Mouse (Mus musculus) lung, adult 2 months (tissue): Measurements from ENCODE around the gene Prrt1.
A peak's percentile ranks its signal among the peaks of the same experiment; 100 is the strongest.

Experiments
- CTCF ChIP-seq: fragments of 200-500 bp; IDR thresholded peaks from 2 replicates; pipeline ENCODE4 v1.5.1; 2011; ENCODE audit warnings: mild to moderate bottlenecking, low read length, control low read depth; ENCODE audit not compliant: insufficient read depth
- POLR2A ChIP-seq: fragments of 200-500 bp; IDR thresholded peaks from 2 replicates; pipeline ENCODE4 v1.6.1; 2011; ENCODE audit warnings: low read depth, mild to moderate bottlenecking, control low read depth, low read length, borderline replicate concordance; ENCODE audit errors: extremely low read depth

GRCm38 (mm10) chr17:34661121-34661591 lies 31.8 kb downstream of the Prrt1 start:
- TF ChIP-seq CTCF: no peak
- TF ChIP-seq POLR2A: peak; percentile 75; the same call in 1 of the 2 replicates
